Mouse (Mus musculus) ovary, postnatal 10 days (tissue): ENCODE measurements around the gene Plin3.
A peak's percentile ranks its signal among the peaks of the same experiment; 100 is the strongest.

Source experiments
- DNase-seq: peaks from one replicate; pipeline ENCODE4 v3.0.0; 2022; ENCODE audit warnings: low spot score

The Plin3 gene

GRCm38 (mm10) chr17:56292531-56293222 is at the start of gene Plin3:
Plin3 (minus strand) TSS chr17:56292873.
- DNase-seq: no peak

- DNase-seq: no peak
These were observed 48.0 kb upstream of the Plin3 start for GRCm38 (mm10) chr17:56340717-56341116.

GRCm38 (mm10) chr17:56338909-56339308 is 46.2 kb upstream of the Plin3 start:
- no peak for DNase-seq

GRCm38 (mm10) chr17:56337791-56338190 is 45.1 kb upstream of the Plin3 start:
- DNase-seq: no peak

GRCm38 (mm10) chr17:56337190-56337589 is 44.5 kb upstream of the Plin3 start:
- no peak for DNase-seq

- no peak for DNase-seq
These were observed 40.3 kb upstream of the Plin3 start for GRCm38 (mm10) chr17:56332987-56333386.

- no peak for DNase-seq
These were observed 38.6 kb upstream of the Plin3 start for GRCm38 (mm10) chr17:56331256-56331655.

GRCm38 (mm10) chr17:56330345-56330744 is 37.7 kb upstream of the Plin3 start:
- DNase-seq: no peak

- DNase-seq: no peak
These were observed 36.6 kb upstream of the Plin3 start for GRCm38 (mm10) chr17:56329267-56329666.

- peak; percentile 31 for DNase-seq
These were observed 33.8 kb upstream of the Plin3 start for GRCm38 (mm10) chr17:56326153-56327147.

GRCm38 (mm10) chr17:56325450-56326152 is 32.9 kb upstream of the Plin3 start, which contains the start of gene Kdm4b:
Kdm4b (plus strand) TSS chr17:56326062.
- peak; percentile 93 for DNase-seq

- no peak for DNase-seq
These were observed 31.7 kb upstream of the Plin3 start for GRCm38 (mm10) chr17:56324419-56324818.

GRCm38 (mm10) chr17:56309191-56309945 is 16.7 kb upstream of the Plin3 start:
- DNase-seq: no peak

- DNase-seq: no peak
These were observed 15.4 kb upstream of the Plin3 start for GRCm38 (mm10) chr17:56308088-56308487.

GRCm38 (mm10) chr17:56305826-56306225 is 13.2 kb upstream of the Plin3 start:
- DNase-seq: no peak

GRCm38 (mm10) chr17:56305156-56305555 is 12.5 kb upstream of the Plin3 start:
- DNase-seq: no peak

GRCm38 (mm10) chr17:56304718-56305117 is 12.0 kb upstream of the Plin3 start:
- DNase-seq: no peak

GRCm38 (mm10) chr17:56303847-56304586 is 11.3 kb upstream of the Plin3 start:
- DNase-seq: peak; percentile 93

- peak; percentile 52 for DNase-seq
These were observed 10.6 kb upstream of the Plin3 start, which contains the start of gene Uhrf1 for GRCm38 (mm10) chr17:56303160-56303846. Uhrf1 (plus strand) TSS chr17:56303321.

- no peak for DNase-seq
These were observed 9.8 kb upstream of the Plin3 start for GRCm38 (mm10) chr17:56302363-56302996.
